Mouse (Mus musculus) liver, embryonic 14.5 days (tissue): ENCODE results near the gene Atp6v0e. TPM values are rescaled to one million over a fixed set of nuclear protein-coding genes. Genes with fewer than 3 reads are reported as not detected.
A peak's percentile ranks its signal among the peaks of the same experiment; 100 is the strongest.

ENCODE experiments used
- ATAC-seq: fragments of 200-750 bp; cut with Nextera tagmentation; 2 replicates; pipeline ENCODE4 v1.8.0; 2017; ENCODE audit warnings: moderate number of reproducible peaks, mild to moderate bottlenecking, moderate library complexity; ENCODE audit not compliant: insufficient read depth
- DNase-seq, 3 experiments: peaks; one replicate each; pipeline ENCODE4 v3.0.0-alpha.2; 2012 to 2013; ENCODE audit warnings: low read depth in 3 of 3, low spot score in 3 of 3
- H3K27ac ChIP-seq: fragments of 300-500 bp; sonication (generic); 2 replicates; pipeline ENCODE4 v1.5.1; 2014; ENCODE audit warnings: moderate library complexity, mild to moderate bottlenecking, control low read depth, inconsistent platforms
- H3K27me3 ChIP-seq: fragments of 300-500 bp; sonication (generic); 2 replicates; pipeline ENCODE4 v1.6.1; 2014; ENCODE audit warnings: mild to moderate bottlenecking, low read length, moderate library complexity; ENCODE audit not compliant: control insufficient read depth, insufficient read depth
- H3K36me3 ChIP-seq: fragments of 300-500 bp; sonication (generic); replicated peaks from 2 replicates; pipeline ENCODE4 v1.6.1; 2014; ENCODE audit warnings: low read depth; ENCODE audit not compliant: control insufficient read depth, insufficient read depth
- H3K4me1 ChIP-seq, 2 experiments: fragments of 200-500 bp in 1 of 2; fragments of 300-500 bp in 1 of 2; sonication (generic) in 1 of 2; replicated peaks; 2 replicates each; pipeline ENCODE4 v1.6.1; 2012 to 2014; ENCODE audit warnings: antibody characterized with exemption in 1 of 2, inconsistent platforms in 1 of 2, low read length in 1 of 2; ENCODE audit not compliant: control insufficient read depth in 2 of 2, insufficient read depth in 2 of 2
- H3K4me2 ChIP-seq: fragments of 300-500 bp; sonication (generic); 2 replicates; pipeline ENCODE4 v1.6.1; 2014; ENCODE audit warnings: low read depth, mild to moderate bottlenecking, control low read depth, moderate library complexity
- H3K4me3 ChIP-seq, 2 experiments: fragments of 200-500 bp in 1 of 2; fragments of 300-500 bp in 1 of 2; sonication (generic) in 1 of 2; 2 replicates each; pipeline ENCODE4 v1.5.1; 2012 to 2014; ENCODE audit warnings: low read depth in 2 of 2, low read length in 2 of 2, mild to moderate bottlenecking in 2 of 2, control low read depth in 1 of 2, inconsistent platforms in 1 of 2, moderate library complexity in 1 of 2; ENCODE audit not compliant: insufficient read depth in 1 of 2
- H3K9ac ChIP-seq: fragments of 300-500 bp; sonication (generic); replicated peaks from 2 replicates; pipeline ENCODE4 v1.6.1; 2014; ENCODE audit warnings: mild to moderate bottlenecking, control low read depth, moderate library complexity
- H3K9me3 ChIP-seq: fragments of 300-500 bp; sonication (generic); 2 replicates; pipeline ENCODE4 v1.6.1; 2016; ENCODE audit warnings: low read length, mixed read lengths; ENCODE audit not compliant: control insufficient read depth
- CTCF ChIP-seq: IDR thresholded peaks from 2 replicates; pipeline ENCODE4 v1.5.1; 2016; ENCODE audit warnings: antibody characterized with exemption, low read depth, control low read depth
- EP300 ChIP-seq: IDR thresholded peaks from 2 replicates; pipeline ENCODE4 v1.6.1; 2016; ENCODE audit warnings: antibody characterized with exemption, low read depth
- WGBS: fragments of 180-500 bp; shearing (Covaris S2); extraction: QIAGEN DNeasy Blood & Tissue Kit; methylation state at CpG from one replicate; pipeline ENCODE4 v1.1.7; 2014; ENCODE audit not compliant: insufficient replicate concordance; 5-methylcytosine and 5-hydroxymethylcytosine counted together
- polyA plus RNA-seq, 2 experiments: library from polyadenylated mRNA; depleted of rRNA in 1 of 2; stranded (reverse) in 1 of 2; unstranded in 1 of 2; fragments of >200 nt; fragmentation: Nextera tagmentation in 1 of 2; extraction: Ambion mirVana in 1 of 2; gene quantifications; 2 replicates each; pipeline versions ENCODE4 v1.2.1 to v1.2.3; 2012 to 2014

The Atp6v0e gene
- polyA plus RNA-seq, 2 experiments: 99.3 to 209 TPM

GRCm38 (mm10) chr17:26619577-26619976, 43.5 kb upstream of the Atp6v0e start:
- no peak overlapping the region for H3K4me3 ChIP-seq
- ATAC-seq (no peak), DNase-seq (no peak)
- TF ChIP-seq EP300 (no peak), CTCF (no peak)
- no peaks in the 10 kb centered on the region for H3K4me1 ChIP-seq
- no peaks in the 10 kb centered on the region for H3K27me3 ChIP-seq
- H3K4me2 ChIP-seq: no peak overlapping the region
- no peaks in the 10 kb centered on the region for H3K9me3 ChIP-seq
- 76% methylated on average over 6 of the region's 6 CpGs for WGBS
- no peaks in the 10 kb centered on the region; the same call in 1 of the 2 replicates for H3K36me3 ChIP-seq
- no peak overlapping the region for H3K27ac ChIP-seq
- no peak overlapping the region for H3K9ac ChIP-seq

GRCm38 (mm10) chr17:26620292-26620691, 42.7 kb upstream of the Atp6v0e start:
- Histone ChIP-seq H3K4me1 (no peaks in the 10 kb centered on the region), H3K9ac (no peak overlapping the region), H3K9me3 (no peaks in the 10 kb centered on the region), H3K27me3 (no peaks in the 10 kb centered on the region), H3K36me3 (no peaks in the 10 kb centered on the region; the same call in 1 of the 2 replicates), H3K4me3 (no peak overlapping the region), H3K4me2 (no peak overlapping the region), H3K27ac (no peak overlapping the region)
- TF ChIP-seq EP300: no peak
- TF ChIP-seq CTCF: peak; percentile 32
- WGBS: 79% methylated on average over 6 of the region's 6 CpGs
- DNase-seq (no peak), ATAC-seq (no peak)

- H3K36me3 ChIP-seq: no peaks in the 10 kb centered on the region; the same call in 1 of the 2 replicates
Measured at GRCm38 (mm10) chr17:26620786-26621766, 42.0 kb upstream of the Atp6v0e start.

GRCm38 (mm10) chr17:26621912-26622311, 41.1 kb upstream of the Atp6v0e start:
- Histone ChIP-seq H3K36me3 (no peaks in the 10 kb centered on the region; the same call in 1 of the 2 replicates), H3K4me1 (no peaks in the 10 kb centered on the region), H3K4me2 (no peak overlapping the region), H3K9me3 (no peaks in the 10 kb centered on the region), H3K27ac (no peak overlapping the region), H3K27me3 (no peaks in the 10 kb centered on the region), H3K4me3 (no peak overlapping the region), H3K9ac (no peak overlapping the region)
- DNase-seq (no peak), ATAC-seq (no peak)
- WGBS: 66% methylated on average over 5 of the region's 5 CpGs
- TF ChIP-seq EP300: no peak
- TF ChIP-seq CTCF: no peak

More at GRCm38 (mm10) chr17:26620786-26621766, 42.0 kb upstream of the Atp6v0e start:
- no peaks in the 10 kb centered on the region for H3K9me3 ChIP-seq
- no peak overlapping the region for H3K27ac ChIP-seq
- TF ChIP-seq CTCF: no peak
- TF ChIP-seq EP300: no peak
- WGBS: 73% methylated on average over 17 of the region's 17 CpGs
- H3K9ac ChIP-seq: no peak overlapping the region
- ATAC-seq (no peak), DNase-seq (no peak)
- no peak overlapping the region for H3K4me2 ChIP-seq
- H3K4me1 ChIP-seq: no peaks in the 10 kb centered on the region
- H3K27me3 ChIP-seq: no peaks in the 10 kb centered on the region
- H3K4me3 ChIP-seq: no peak overlapping the region

- TF ChIP-seq EP300: no peak
- no peak for TF ChIP-seq CTCF
- Histone ChIP-seq H3K9me3 (no peaks in the 10 kb centered on the region), H3K36me3 (no peaks in the 10 kb centered on the region; the same call in 1 of the 2 replicates), H3K27me3 (no peaks in the 10 kb centered on the region), H3K4me1 (no peaks in the 10 kb centered on the region), H3K27ac (no peak overlapping the region), H3K4me3 (no peak overlapping the region), H3K9ac (no peak overlapping the region), H3K4me2 (no peak overlapping the region)
- 70% methylated on average over 6 of the region's 6 CpGs for WGBS
- no peak for DNase-seq
- ATAC-seq: no peak
Measured at GRCm38 (mm10) chr17:26623991-26624390, 39.0 kb upstream of the Atp6v0e start.
